Mouse (Mus musculus) megakaryocyte, embryonic 14.5 days (primary cell): ENCODE results near the gene Slc35g3.

ENCODE experiments used
- FLI1 ChIP-seq: IDR thresholded peaks from 2 replicates; pipeline ENCODE4 v1.6.1; 2012; ENCODE audit warnings: low read length, inconsistent platforms, mixed read lengths
- GATA1 ChIP-seq: IDR thresholded peaks from 3 replicates; pipeline ENCODE4 v1.6.1; 2012; ENCODE audit warnings: mixed read lengths, low read length, inconsistent platforms, borderline replicate concordance

DNA sequence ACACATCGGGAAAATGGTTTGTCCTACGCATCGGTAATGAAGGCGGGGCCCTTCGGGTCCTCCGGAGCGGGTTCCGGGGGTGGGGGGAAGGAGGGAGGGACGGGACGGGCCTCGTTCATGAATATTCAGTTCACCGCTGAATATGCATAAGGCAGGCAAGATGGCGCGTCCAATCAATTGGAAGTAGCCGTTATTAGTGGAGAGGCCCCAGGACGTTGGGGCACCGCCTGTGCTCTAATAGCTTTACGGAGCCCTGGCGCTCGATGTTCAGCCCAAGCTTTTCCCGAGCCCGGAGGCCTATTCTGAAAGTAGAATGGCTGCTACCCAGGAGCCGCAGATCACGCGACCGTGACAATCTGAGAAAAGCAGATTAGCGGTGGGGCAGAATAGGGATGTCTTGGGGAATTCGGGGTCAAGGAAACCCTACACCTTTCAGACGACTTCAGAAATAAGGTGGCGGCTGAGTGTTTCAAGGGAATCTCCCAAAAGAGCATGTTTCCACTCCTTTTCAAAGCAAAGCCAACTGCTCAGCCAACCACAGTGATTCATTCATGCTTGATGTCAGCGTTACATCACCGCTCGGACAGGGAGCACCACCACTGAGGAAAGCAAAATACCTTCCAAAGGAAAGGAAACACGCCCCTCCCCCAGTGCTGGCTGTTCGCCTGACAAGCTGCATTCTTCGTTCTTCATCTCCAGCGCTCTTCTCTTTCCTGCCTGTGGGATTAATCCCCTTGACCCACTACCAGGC, 2.6 kb downstream of the Slc35g3 start:
- no peak for TF ChIP-seq GATA1
- TF ChIP-seq FLI1: no peak
